Mouse (Mus musculus): ENCODE results near the gene AU022252.

GRCm38 (mm10) chr4:119177702-119178101 is 54.8 kb downstream of the AU022252 start:
- TF ChIP-seq CTCF (IDR thresholded peaks at IDR 0.05; ENCODE audit: control insufficient read depth, insufficient read depth, low read length) (no peak), POLR2A (IDR thresholded peaks at IDR 0.05; ENCODE audit: borderline replicate concordance, control insufficient read depth, low read depth, low read length) (no peak)
